Mouse (Mus musculus) brain, adult 2 months (tissue): ENCODE data around the gene Mrps10.
A peak's percentile ranks its signal among the peaks of the same experiment; 100 is the strongest.
"Not testable (repeated sequence)": the region's sequence is repeated elsewhere in the genome, so short reads cannot be mapped to it uniquely, and the experiment has no call there.

Experiments
- DNase-seq: peaks from one replicate; pipeline ENCODE4 v3.0.0; 2011; ENCODE audit warnings: low read depth, low spot score

The Mrps10 gene

DNA sequence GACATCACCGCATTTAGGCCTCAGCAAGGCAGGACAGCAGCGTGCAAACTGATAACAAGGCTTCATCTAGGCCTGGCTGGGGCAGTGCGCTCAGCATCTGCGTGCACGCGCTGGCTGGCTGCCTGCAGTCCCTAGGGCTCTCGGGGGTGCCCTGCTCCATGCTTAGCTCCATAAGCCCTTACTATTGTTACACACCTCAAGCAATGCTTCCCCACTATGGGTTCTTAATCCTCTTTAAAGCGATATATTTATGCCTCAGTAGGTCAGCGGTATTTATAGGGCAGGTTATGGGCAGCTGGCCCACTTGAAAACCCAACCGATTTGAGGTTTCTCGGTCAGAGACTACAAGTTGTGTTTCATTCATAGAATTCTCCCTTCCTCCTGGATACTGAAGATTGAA lies 13.2 kb downstream of the Mrps10 start:
- DNase-seq: no peak

- no peak for DNase-seq
Observed at GRCm38 (mm10) chr17:47383266-47383665, 14.6 kb downstream of the Mrps10 start.

DNA sequence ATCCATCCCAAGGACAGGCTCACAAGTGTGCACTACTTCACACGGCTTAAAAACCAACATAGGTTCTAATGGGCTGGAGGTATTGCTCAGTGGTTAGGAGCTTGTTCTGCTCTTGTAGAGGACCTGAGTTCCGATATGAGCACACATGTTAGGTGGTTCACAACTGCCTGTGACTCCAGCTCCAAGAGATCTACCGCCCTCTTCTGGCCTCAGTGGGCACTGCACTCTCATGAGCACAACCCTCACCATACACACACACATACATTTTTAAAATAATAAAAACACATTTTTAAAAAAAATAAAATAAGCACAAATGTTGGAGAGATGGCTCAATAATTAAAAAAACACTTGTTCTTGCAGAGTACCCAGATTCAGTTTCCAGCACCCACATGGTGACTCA lies 15.4 kb downstream of the Mrps10 start:
- no peak for DNase-seq

GRCm38 (mm10) chr17:47385145-47385544 lies 16.5 kb downstream of the Mrps10 start, which contains the start of gene Guca1b:
TSS of gene Guca1b (plus strand) at chr17:47385393.
- DNase-seq: no peak

- DNase-seq: no peak
Observed at GRCm38 (mm10) chr17:47386649-47387048, 18.0 kb downstream of the Mrps10 start.

GRCm38 (mm10) chr17:47394223-47394869 lies 25.7 kb downstream of the Mrps10 start:
- DNase-seq: no peak

DNA sequence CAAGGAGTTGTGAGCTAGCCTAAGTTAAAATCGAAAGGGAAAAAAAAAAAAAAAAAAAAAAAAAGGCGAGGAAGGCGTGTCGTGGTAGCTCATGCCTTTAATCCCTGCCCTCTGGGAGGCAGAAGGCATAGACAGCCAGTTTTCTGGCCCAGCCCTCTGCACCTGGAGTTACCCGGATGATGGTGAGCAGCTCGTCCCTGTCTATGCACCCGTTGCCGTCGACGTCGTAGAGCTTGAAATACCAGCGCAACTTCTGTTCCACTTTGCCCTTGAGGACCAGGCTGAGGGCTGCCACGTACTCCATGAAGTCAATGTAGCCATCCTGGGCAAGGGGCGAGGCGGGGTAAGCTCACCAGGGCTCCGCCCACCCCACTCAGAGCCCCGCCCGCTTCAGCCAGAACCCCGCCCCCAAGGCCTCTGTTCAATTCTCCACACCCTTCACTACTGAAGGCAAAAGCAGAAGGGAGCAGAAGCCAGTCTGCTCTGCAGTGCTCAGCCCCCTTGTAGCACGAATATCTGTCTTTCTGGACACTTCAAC lies 26.8 kb downstream of the Mrps10 start:
- DNase-seq: peak; percentile 24

DNA sequence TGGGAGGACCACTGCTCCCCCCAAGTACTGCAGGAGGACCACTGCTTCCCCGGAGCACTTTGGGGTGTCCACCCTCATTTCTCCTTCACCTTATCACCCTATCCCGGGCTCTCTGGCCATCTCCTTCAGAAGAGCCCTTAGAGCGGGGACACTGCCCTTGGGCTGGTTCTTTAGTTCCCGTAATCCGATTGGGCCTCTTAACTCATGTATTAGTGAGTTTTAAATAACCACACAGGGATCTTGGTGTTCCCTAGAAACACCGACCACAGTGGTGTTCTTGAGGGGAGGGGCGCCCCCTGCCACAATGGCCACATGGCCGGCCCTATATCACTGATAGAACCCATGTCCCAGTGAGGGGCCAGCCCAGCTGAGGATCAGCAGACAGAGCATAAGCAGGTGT lies 30.4 kb downstream of the Mrps10 start:
- DNase-seq: no peak

DNA sequence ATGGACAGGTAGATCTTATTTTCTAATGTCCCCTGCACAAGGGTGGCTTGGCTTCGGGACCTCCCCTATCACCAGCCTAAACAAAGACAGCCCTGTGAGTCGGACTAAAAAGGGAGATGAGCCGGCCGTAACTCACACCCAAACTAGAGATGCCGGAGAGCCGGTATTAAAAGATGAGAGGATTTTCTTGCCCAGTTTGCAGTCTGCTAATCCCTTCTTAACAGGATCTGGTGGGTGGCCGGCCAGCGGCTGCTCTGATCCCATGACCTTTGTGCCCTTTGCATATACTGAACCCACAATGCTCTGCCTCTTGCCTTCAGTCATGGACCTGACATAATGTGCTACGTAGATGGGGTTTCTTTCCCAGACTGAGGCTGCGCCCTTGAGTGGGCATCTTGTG lies 31.8 kb downstream of the Mrps10 start, which contains the start of gene Guca1a:
Gene Guca1a (minus strand): TSS at position 134 of the 400 bp plus-strand sequence.
- no peak for DNase-seq

GRCm38 (mm10) chr17:47407717-47408557 lies 39.2 kb downstream of the Mrps10 start:
- no peak for DNase-seq

GRCm38 (mm10) chr17:47408558-47408898 lies 39.8 kb downstream of the Mrps10 start:
- peak; percentile 50 for DNase-seq

DNA sequence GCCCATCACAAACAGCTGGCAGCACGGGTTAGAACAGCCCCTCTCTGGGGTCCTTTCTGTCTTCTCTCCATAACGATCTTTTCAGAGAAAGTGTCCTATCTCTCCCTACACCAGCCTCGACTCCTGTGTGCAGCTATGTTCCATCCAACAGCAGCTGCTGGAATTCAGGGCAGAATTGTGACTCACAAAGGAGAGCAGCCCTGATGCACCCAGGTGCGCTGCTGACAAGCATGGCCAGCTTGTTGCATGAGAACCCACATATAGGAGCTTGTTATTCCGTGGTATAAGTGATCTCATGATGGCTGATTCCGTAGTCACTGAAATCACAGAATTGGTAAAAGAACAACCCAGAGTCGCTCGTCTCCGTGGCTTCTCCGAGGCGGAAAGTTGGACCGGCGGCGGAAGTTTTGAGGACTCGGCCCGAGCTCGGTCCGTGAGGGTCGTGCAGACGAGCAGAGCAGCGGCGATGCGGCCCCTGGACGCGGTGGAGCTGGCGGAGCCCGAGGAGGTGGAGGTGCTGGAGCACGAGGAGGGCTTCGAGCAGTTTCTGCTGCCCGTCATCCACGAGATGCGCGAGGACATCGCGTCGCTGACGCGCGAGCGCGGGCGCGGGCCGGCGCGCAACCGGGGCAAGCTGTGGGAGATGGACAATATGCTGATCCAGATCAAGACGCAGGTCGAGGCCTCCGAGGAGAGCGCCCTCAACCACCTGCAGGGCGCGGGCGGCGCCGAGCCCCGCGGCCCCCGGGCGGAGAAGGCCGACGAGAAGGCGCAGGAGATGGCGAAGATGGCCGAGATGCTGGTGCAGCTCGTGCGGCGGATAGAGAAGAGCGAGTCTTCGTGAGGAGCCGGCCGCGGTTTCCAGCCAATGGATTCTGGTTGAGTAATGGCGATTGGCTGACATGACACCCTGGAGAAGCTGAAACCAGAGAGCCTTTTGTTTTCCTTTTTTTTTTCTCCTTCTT lies 41.5 kb downstream of the Mrps10 start:
- DNase-seq: peak; percentile 21

GRCm38 (mm10) chr17:47420195-47420594 lies 51.5 kb downstream of the Mrps10 start:
- no peak for DNase-seq

GRCm38 (mm10) chr17:47421566-47421965 lies 52.9 kb downstream of the Mrps10 start:
- no peak for DNase-seq

GRCm38 (mm10) chr17:47422616-47423015 lies 53.9 kb downstream of the Mrps10 start:
- DNase-seq: not testable (repeated sequence)

DNA sequence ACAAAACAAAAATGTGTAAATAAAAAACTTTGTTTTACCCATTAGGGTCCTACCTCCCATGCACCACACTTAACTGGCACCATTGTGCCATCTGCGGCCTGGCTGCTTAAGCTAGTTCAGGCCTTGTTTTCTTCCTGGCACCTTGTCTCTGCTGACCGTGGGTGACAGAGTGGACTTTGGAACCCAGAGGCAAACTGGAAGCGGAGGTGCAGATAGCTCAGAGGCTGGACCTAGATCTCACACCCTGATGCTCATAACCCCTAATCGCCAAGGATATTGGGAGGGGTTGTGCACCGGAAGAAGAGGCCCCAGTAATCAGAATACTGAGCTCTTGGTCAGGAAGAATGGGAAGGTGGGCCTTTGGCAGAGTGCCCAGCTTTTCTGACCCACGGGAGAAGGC lies 55.5 kb downstream of the Mrps10 start:
- DNase-seq: no peak

DNA sequence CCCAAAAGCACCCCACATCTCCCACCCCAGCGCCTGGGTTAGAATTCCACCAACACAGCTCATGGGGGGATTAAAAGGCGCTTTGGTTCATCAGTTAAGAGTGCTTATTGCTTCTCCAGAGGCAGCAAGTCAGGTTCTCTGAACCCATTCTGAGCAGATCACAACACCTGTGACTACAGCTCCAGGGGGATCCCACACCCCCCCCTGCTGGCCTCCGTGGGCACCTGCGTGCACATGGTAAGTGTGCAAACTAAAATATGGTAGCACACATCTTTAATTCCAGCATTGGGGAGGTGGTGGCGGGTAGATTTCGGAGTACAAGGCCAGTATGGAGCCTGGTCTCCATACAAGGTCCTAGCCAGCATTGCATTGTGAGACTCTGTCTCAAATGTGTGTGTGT lies 58.6 kb downstream of the Mrps10 start:
- no peak for DNase-seq

- DNase-seq: peak; percentile 22
Observed at GRCm38 (mm10) chr17:47428831-47429304, 60.2 kb downstream of the Mrps10 start.

GRCm38 (mm10) chr17:47430815-47431214 lies 62.1 kb downstream of the Mrps10 start:
- no peak for DNase-seq
